Mouse (Mus musculus) liver, embryonic 16.5 days (tissue): ENCODE results near the gene Aff1. TPM values are rescaled to one million over a fixed set of nuclear protein-coding genes. Genes with fewer than 3 reads are reported as not detected.

Experiments
- ATAC-seq: fragments of 200-750 bp; cut with Nextera tagmentation; 2 replicates; pipeline ENCODE4 v1.8.0; 2017; ENCODE audit warnings: low read depth, mild to moderate bottlenecking, moderate number of reproducible peaks, moderate library complexity
- H3K27ac ChIP-seq: fragments of 300-500 bp; sonication (generic); 2 replicates; pipeline ENCODE4 v1.5.1; 2014; ENCODE audit warnings: mild to moderate bottlenecking, low read length
- H3K27me3 ChIP-seq: fragments of 300-500 bp; sonication (generic); 2 replicates; pipeline ENCODE4 v1.6.1; 2014; ENCODE audit warnings: low read depth, low read length, mixed read lengths; ENCODE audit not compliant: control insufficient read depth, insufficient read depth
- H3K36me3 ChIP-seq: fragments of 300-500 bp; sonication (generic); 2 replicates; pipeline ENCODE4 v1.6.1; 2014; ENCODE audit warnings: mild to moderate bottlenecking; ENCODE audit not compliant: control insufficient read depth, insufficient read depth
- H3K4me1 ChIP-seq: fragments of 300-500 bp; sonication (generic); 2 replicates; pipeline ENCODE4 v1.6.1; 2014; ENCODE audit warnings: low read depth, low read length, mixed read lengths; ENCODE audit not compliant: control insufficient read depth
- H3K4me2 ChIP-seq: fragments of 300-500 bp; sonication (generic); 2 replicates; pipeline ENCODE4 v1.6.1; 2014; ENCODE audit warnings: low read depth, low read length, mixed read lengths
- H3K4me3 ChIP-seq: fragments of 300-500 bp; sonication (generic); 2 replicates; pipeline ENCODE4 v1.5.1; 2014; ENCODE audit warnings: low read depth, mild to moderate bottlenecking, low read length
- H3K9ac ChIP-seq: fragments of 300-500 bp; sonication (generic); 2 replicates; pipeline ENCODE4 v1.6.1; 2014; ENCODE audit warnings: low read depth, low read length
- H3K9me3 ChIP-seq: fragments of 300-500 bp; sonication (generic); replicated peaks from 2 replicates; pipeline ENCODE4 v1.6.1; 2016; ENCODE audit warnings: low read length; ENCODE audit not compliant: control insufficient read depth
- WGBS: fragments of 180-500 bp; shearing (Covaris S2); extraction: QIAGEN DNeasy Blood & Tissue Kit; methylation state at CpG from one replicate; pipeline ENCODE4 v1.1.7; 2014; ENCODE audit not compliant: insufficient replicate concordance; 5-methylcytosine and 5-hydroxymethylcytosine counted together
- polyA plus RNA-seq: library from polyadenylated mRNA; unstranded; fragments of >200 nt; fragmentation: Nextera tagmentation; extraction: Ambion mirVana; gene quantifications from 2 replicates; pipeline ENCODE4 v1.2.1, GENCODE M21; 2015

Gene Aff1
- 13.5 and 17.7 TPM in 2 replicates for polyA plus RNA-seq

- peak; percentile 98 for ATAC-seq
- H3K27ac ChIP-seq = peak within 1 kb of the TSS; percentile 4; the same call in 1 of the 2 replicates
- H3K36me3 ChIP-seq = no peaks in the 10 kb centered on the region
- peaks cover 39% of the 10 kb centered on the region for H3K27me3 ChIP-seq
- H3K4me2 ChIP-seq = peak within 1 kb of the TSS; percentile 97
- no peaks in the 10 kb centered on the region for H3K9me3 ChIP-seq
- peak within 1 kb of the TSS; percentile 73 for H3K4me3 ChIP-seq
- H3K9ac ChIP-seq = peak within 1 kb of the TSS; percentile 70
- 1% methylated on average over 50 of the region's 50 CpGs for WGBS
- H3K4me1 ChIP-seq = peaks cover 11% of the 10 kb centered on the region
Measured at GRCm38 (mm10) chr5:103691624-103692530, at the start of gene Aff1. TSS of gene Aff1 (plus strand) at chr5:103692374.

GRCm38 (mm10) chr5:103644167-103644566 is 48.0 kb upstream of the Aff1 start:
- H3K4me3 ChIP-seq = no peak overlapping the region
- H3K4me1 ChIP-seq = no peaks in the 10 kb centered on the region
- H3K36me3 ChIP-seq = no peaks in the 10 kb centered on the region
- H3K27ac ChIP-seq = no peak overlapping the region
- H3K9ac ChIP-seq = no peak overlapping the region
- no peak for ATAC-seq
- 81% methylated on average over 1 of the region's 1 CpGs for WGBS
- H3K27me3 ChIP-seq = no peaks in the 10 kb centered on the region
- no peaks in the 10 kb centered on the region for H3K9me3 ChIP-seq
- H3K4me2 ChIP-seq = no peak overlapping the region

- ATAC-seq = no peak
- WGBS = 58% methylated on average over 3 of the region's 3 CpGs
- H3K27ac ChIP-seq = no peak overlapping the region
Measured at GRCm38 (mm10) chr5:103647320-103647719, 44.9 kb upstream of the Aff1 start.

GRCm38 (mm10) chr5:103654225-103654624 is 37.9 kb upstream of the Aff1 start:
- Histone ChIP-seq H3K36me3 (no peaks in the 10 kb centered on the region), H3K27me3 (no peaks in the 10 kb centered on the region), H3K4me1 (no peaks in the 10 kb centered on the region; the same call in 1 of the 2 replicates), H3K4me2 (no peak overlapping the region), H3K9ac (no peak overlapping the region), H3K9me3 (no peaks in the 10 kb centered on the region), H3K4me3 (no peak overlapping the region), H3K27ac (no peak overlapping the region)
- 25% methylated on average over 6 of the region's 6 CpGs for WGBS
- ATAC-seq = no peak

More at GRCm38 (mm10) chr5:103647320-103647719, 44.9 kb upstream of the Aff1 start:
- no peaks in the 10 kb centered on the region for H3K27me3 ChIP-seq
- no peaks in the 10 kb centered on the region for H3K9me3 ChIP-seq
- H3K4me3 ChIP-seq = no peak overlapping the region
- no peak overlapping the region for H3K9ac ChIP-seq
- no peak overlapping the region for H3K4me2 ChIP-seq
- H3K36me3 ChIP-seq = no peaks in the 10 kb centered on the region
- no peaks in the 10 kb centered on the region for H3K4me1 ChIP-seq

- 60% methylated on average over 4 of the region's 4 CpGs for WGBS
- peak overlapping the region; percentile 81; the same call in 1 of the 2 replicates for H3K4me2 ChIP-seq
- H3K27me3 ChIP-seq = no peaks in the 10 kb centered on the region
- no peaks in the 10 kb centered on the region; the same call in 1 of the 2 replicates for H3K4me1 ChIP-seq
- no peaks in the 10 kb centered on the region for H3K9me3 ChIP-seq
- H3K36me3 ChIP-seq = no peaks in the 10 kb centered on the region
- no peak for ATAC-seq
- H3K9ac ChIP-seq = no peak overlapping the region
- no peak overlapping the region for H3K4me3 ChIP-seq
- H3K27ac ChIP-seq = no peak overlapping the region
Measured at GRCm38 (mm10) chr5:103654780-103655179, 37.4 kb upstream of the Aff1 start.

GRCm38 (mm10) chr5:103655346-103656118 is 36.6 kb upstream of the Aff1 start, which contains the start of gene 1700016H13Rik:
TSS of gene 1700016H13Rik (minus strand) at chr5:103656010.
- Histone ChIP-seq H3K36me3 (no peaks in the 10 kb centered on the region), H3K4me3 (peak within 1 kb of the TSS; percentile 60), H3K27me3 (no peaks in the 10 kb centered on the region), H3K4me2 (peak within 1 kb of the TSS; percentile 81), H3K9ac (peak within 1 kb of the TSS; percentile 38), H3K4me1 (no peaks in the 10 kb centered on the region; the same call in 1 of the 2 replicates), H3K27ac (no peak within 1 kb of the TSS), H3K9me3 (no peaks in the 10 kb centered on the region)
- WGBS = 1% methylated on average over 55 of the region's 56 CpGs
- peak; percentile 64 for ATAC-seq

- Histone ChIP-seq H3K36me3 (no peaks in the 10 kb centered on the region), H3K9ac (no peak overlapping the region), H3K27me3 (no peaks in the 10 kb centered on the region), H3K4me1 (no peaks in the 10 kb centered on the region; the same call in 1 of the 2 replicates), H3K9me3 (no peaks in the 10 kb centered on the region), H3K4me3 (no peak overlapping the region), H3K4me2 (no peak overlapping the region), H3K27ac (no peak overlapping the region)
- ATAC-seq = no peak
- WGBS = 54% methylated on average over 5 of the region's 5 CpGs
Measured at GRCm38 (mm10) chr5:103658921-103659320, 33.3 kb upstream of the Aff1 start.

GRCm38 (mm10) chr5:103659571-103659970 is 32.6 kb upstream of the Aff1 start:
- no peak for ATAC-seq
- Histone ChIP-seq H3K4me3 (no peak overlapping the region), H3K4me1 (no peaks in the 10 kb centered on the region; the same call in 1 of the 2 replicates), H3K27me3 (no peaks in the 10 kb centered on the region), H3K9me3 (no peaks in the 10 kb centered on the region), H3K27ac (no peak overlapping the region), H3K4me2 (no peak overlapping the region), H3K9ac (no peak overlapping the region), H3K36me3 (no peaks in the 10 kb centered on the region)
- WGBS = 22% methylated on average over 3 of the region's 3 CpGs
